Mouse (Mus musculus) small intestine, adult 2 months (tissue): ENCODE results near the gene Atp13a3. TPM values are rescaled to one million over a fixed set of nuclear protein-coding genes. Genes with fewer than 3 reads are reported as not detected.

ENCODE experiments used
- H3K27ac ChIP-seq: fragments of 200-500 bp; 2 replicates; pipeline ENCODE4 v1.5.1; 2012; ENCODE audit warnings: low read depth, low read length, control low read depth, inconsistent platforms; ENCODE audit not compliant: insufficient read depth
- H3K27me3 ChIP-seq: fragments of 200-500 bp; 2 replicates; pipeline ENCODE4 v1.6.1; 2012; ENCODE audit warnings: mild to moderate bottlenecking, moderate library complexity, low read length, inconsistent platforms; ENCODE audit not compliant: control insufficient read depth, insufficient read depth
- H3K36me3 ChIP-seq: fragments of 200-500 bp; 2 replicates; pipeline ENCODE4 v1.6.1; 2012; ENCODE audit warnings: mild to moderate bottlenecking, low read length, control low read depth, inconsistent platforms; ENCODE audit not compliant: control insufficient read depth, insufficient read depth
- H3K4me1 ChIP-seq: fragments of 200-500 bp; 2 replicates; pipeline ENCODE4 v1.6.1; 2012; ENCODE audit warnings: low read length, inconsistent platforms, mixed read lengths; ENCODE audit not compliant: control insufficient read depth, insufficient read depth, insufficient read length
- H3K4me3 ChIP-seq: fragments of 200-500 bp; 2 replicates; pipeline ENCODE4 v1.5.1; 2012; ENCODE audit warnings: low read depth, mild to moderate bottlenecking, control low read depth, inconsistent platforms, low read length, moderate library complexity
- CTCF ChIP-seq: fragments of 200-500 bp; IDR thresholded peaks from 2 replicates; pipeline ENCODE4 v1.5.1; 2012; ENCODE audit warnings: low read depth, mild to moderate bottlenecking, control low read depth, inconsistent platforms, low read length, moderate library complexity, mixed read lengths; ENCODE audit not compliant: insufficient replicate concordance, insufficient read length; ENCODE audit errors: extremely low read depth
- POLR2A ChIP-seq: fragments of 200-500 bp; IDR thresholded peaks from 2 replicates; pipeline ENCODE4 v1.6.1; 2012; ENCODE audit warnings: low read depth, mild to moderate bottlenecking, control low read depth, inconsistent platforms, low read length, moderate library complexity
- WGBS: fragments of 180-500 bp; shearing (Covaris S2); methylation state at CpG from one replicate; pipeline ENCODE4 v1.1.7; 2018; 5-methylcytosine and 5-hydroxymethylcytosine counted together
- polyA plus RNA-seq: library from polyadenylated mRNA; depleted of rRNA; stranded (reverse); fragments of >200 nt; gene quantifications from 2 replicates; pipeline ENCODE4 v1.2.3, GENCODE M21; 2012

Gene Atp13a3
- polyA plus RNA-seq, 1 experiment, result 22.8 TPM

- H3K4me1 ChIP-seq, result no peaks in the 10 kb centered on the region
These were observed 130.0 kb downstream of the Atp13a3 start for GRCm38 (mm10) chr16:30275558-30276340.

GRCm38 (mm10) chr16:30273065-30273464, 132.7 kb downstream of the Atp13a3 start:
- H3K36me3 ChIP-seq, result no peaks in the 10 kb centered on the region
- H3K4me3 ChIP-seq, result no peak overlapping the region
- TF ChIP-seq CTCF (no peak), POLR2A (no peak)
- 91% methylated on average over 8 of the region's 8 CpGs for WGBS
- no peak overlapping the region for H3K27ac ChIP-seq
- no peaks in the 10 kb centered on the region for H3K27me3 ChIP-seq
- H3K4me1 ChIP-seq, result no peaks in the 10 kb centered on the region

More at GRCm38 (mm10) chr16:30275558-30276340, 130.0 kb downstream of the Atp13a3 start:
- Histone ChIP-seq H3K27me3 (no peaks in the 10 kb centered on the region; the same call in 1 of the 2 replicates), H3K27ac (no peak overlapping the region), H3K36me3 (no peaks in the 10 kb centered on the region), H3K4me3 (no peak overlapping the region)
- TF ChIP-seq CTCF (no peak), POLR2A (no peak)
- WGBS, result 74% methylated on average over 15 of the region's 15 CpGs

GRCm38 (mm10) chr16:30271941-30272595, 133.7 kb downstream of the Atp13a3 start:
- no peak for TF ChIP-seq CTCF
- TF ChIP-seq POLR2A, result no peak
- H3K4me3 ChIP-seq, result no peak overlapping the region
- H3K4me1 ChIP-seq, result no peaks in the 10 kb centered on the region
- H3K36me3 ChIP-seq, result no peaks in the 10 kb centered on the region
- no peak overlapping the region for H3K27ac ChIP-seq
- no peaks in the 10 kb centered on the region for H3K27me3 ChIP-seq
- WGBS, result 54% methylated on average over 6 of the region's 6 CpGs

GRCm38 (mm10) chr16:30271223-30271761, 134.5 kb downstream of the Atp13a3 start:
- Histone ChIP-seq H3K36me3 (no peaks in the 10 kb centered on the region), H3K4me3 (no peak overlapping the region), H3K27ac (no peak overlapping the region), H3K27me3 (no peaks in the 10 kb centered on the region), H3K4me1 (no peaks in the 10 kb centered on the region)
- TF ChIP-seq CTCF, result no peak
- TF ChIP-seq POLR2A, result no peak
- 65% methylated on average over 8 of the region's 8 CpGs for WGBS

- H3K36me3 ChIP-seq, result no peaks in the 10 kb centered on the region
- no peak for TF ChIP-seq POLR2A
- no peak for TF ChIP-seq CTCF
- no peaks in the 10 kb centered on the region for H3K27me3 ChIP-seq
- no peaks in the 10 kb centered on the region for H3K4me1 ChIP-seq
- H3K4me3 ChIP-seq, result no peak within 1 kb of the TSS
- no peak within 1 kb of the TSS for H3K27ac ChIP-seq
- WGBS, result 33% methylated on average over 5 of the region's 5 CpGs
These were observed 138.4 kb downstream of the Atp13a3 start, which contains the start of gene Cpn2 for GRCm38 (mm10) chr16:30267359-30267758. Cpn2 (minus strand) TSS chr16:30267499.

- H3K27me3 ChIP-seq, result no peaks in the 10 kb centered on the region
- no peak for TF ChIP-seq POLR2A
- TF ChIP-seq CTCF, result no peak
- H3K27ac ChIP-seq, result no peak overlapping the region
- WGBS, result 92% methylated on average over 5 of the region's 5 CpGs
- H3K4me1 ChIP-seq, result no peaks in the 10 kb centered on the region
- no peaks in the 10 kb centered on the region for H3K36me3 ChIP-seq
- H3K4me3 ChIP-seq, result no peak overlapping the region
These were observed 139.2 kb downstream of the Atp13a3 start for GRCm38 (mm10) chr16:30266561-30266960.

- no peaks in the 10 kb centered on the region for H3K27me3 ChIP-seq
- no peak for TF ChIP-seq CTCF
- TF ChIP-seq POLR2A, result no peak
- WGBS, result 63% methylated on average over 4 of the region's 4 CpGs
- H3K36me3 ChIP-seq, result no peaks in the 10 kb centered on the region
- H3K27ac ChIP-seq, result no peak overlapping the region
- no peaks in the 10 kb centered on the region for H3K4me1 ChIP-seq
- no peak overlapping the region for H3K4me3 ChIP-seq
These were observed 140.2 kb downstream of the Atp13a3 start for GRCm38 (mm10) chr16:30265611-30266010.
